Mouse (Mus musculus) layer of hippocampus, adult 18-20 months (tissue): Measurements from ENCODE around the gene Selenof. TPM values are rescaled to one million over a fixed set of nuclear protein-coding genes. Genes with fewer than 3 reads are reported as not detected.

ENCODE experiments used
- DNase-seq, 2 experiments: peaks; one replicate each; pipeline ENCODE4 v3.0.0; 2022; ENCODE audit warnings: low spot score in 2 of 2
- long read RNA-seq: library from polyadenylated mRNA; stranded (forward); transcript quantifications from one replicate; pipeline ENCODE4 v2.0.0, GENCODE M21; 2021
- total RNA-seq, 2 experiments: library from RNA; stranded (reverse); gene quantifications; 2 replicates each; pipeline ENCODE4 v1.2.3; 2021

Gene Selenof
- 100 to 1,000 TPM; 210 to 219 TPM for total RNA-seq
- long read RNA-seq, transcript Selenof-201 (5 exons, 1,514 nt): major isoform, 93 of 95 reads
- long read RNA-seq, partial matches to known transcripts: 0 of 95 reads
- long read RNA-seq, other reads (novel, unspliced or antisense): 2 of 95 reads

GRCm38 (mm10) chr3:144570047-144570815 is at the start of gene Selenof, which contains the start of gene Hs2st1:
TSS of gene Selenof (plus strand) at chr3:144570304.
TSS of gene Hs2st1 (minus strand) at chr3:144570181.
- peak; percentile 97 to 99 for DNase-seq

GRCm38 (mm10) chr3:144527918-144528317 is 42.2 kb upstream of the Selenof start:
- no peak for DNase-seq

GRCm38 (mm10) chr3:144531023-144531422 is 39.1 kb upstream of the Selenof start:
- peak in 1 of 2 experiments; percentile 30 for DNase-seq

- no peak for DNase-seq
Measured at GRCm38 (mm10) chr3:144535056-144535455, 35.0 kb upstream of the Selenof start.

- no peak for DNase-seq
Measured at GRCm38 (mm10) chr3:144537078-144537855, 32.8 kb upstream of the Selenof start.

GRCm38 (mm10) chr3:144539051-144539450 is 31.1 kb upstream of the Selenof start:
- DNase-seq: no peak

- no peak for DNase-seq
Measured at GRCm38 (mm10) chr3:144540805-144541204, 29.3 kb upstream of the Selenof start.

- no peak for DNase-seq
Measured at GRCm38 (mm10) chr3:144541906-144542438, 28.1 kb upstream of the Selenof start.

GRCm38 (mm10) chr3:144545152-144545551 is 25.0 kb upstream of the Selenof start:
- DNase-seq: no peak

GRCm38 (mm10) chr3:144545832-144546231 is 24.3 kb upstream of the Selenof start:
- no peak for DNase-seq

GRCm38 (mm10) chr3:144546490-144546889 is 23.6 kb upstream of the Selenof start:
- no peak for DNase-seq

GRCm38 (mm10) chr3:144548186-144548845 is 21.8 kb upstream of the Selenof start:
- peak; percentile 47 to 78 for DNase-seq

GRCm38 (mm10) chr3:144550036-144550435 is 20.1 kb upstream of the Selenof start:
- no peak for DNase-seq

- no peak for DNase-seq
Measured at GRCm38 (mm10) chr3:144550659-144551058, 19.4 kb upstream of the Selenof start.

GRCm38 (mm10) chr3:144551416-144551815 is 18.7 kb upstream of the Selenof start:
- DNase-seq: no peak

GRCm38 (mm10) chr3:144553942-144554341 is 16.2 kb upstream of the Selenof start:
- DNase-seq: no peak

GRCm38 (mm10) chr3:144554503-144554902 is 15.6 kb upstream of the Selenof start:
- no peak for DNase-seq

GRCm38 (mm10) chr3:144555144-144555543 is 15.0 kb upstream of the Selenof start:
- no peak for DNase-seq

- no peak for DNase-seq
Measured at GRCm38 (mm10) chr3:144556625-144557324, 13.3 kb upstream of the Selenof start.

GRCm38 (mm10) chr3:144558274-144558673 is 11.8 kb upstream of the Selenof start:
- DNase-seq: no peak
